In genomic region chr8:78436661-78437060, GRCm38 (mm10) we compare ENCODE assay signal across 12 mouse cellular contexts. TPM values are rescaled to one million over a fixed set of nuclear protein-coding genes. Genes with fewer than 3 reads are reported as not detected.
DNase-seq lines count a peak whose midpoint lies in the region; ATAC-seq and TF ChIP-seq lines count a peak whose summit lies in the region.
"Had no signal": no experiment of that assay in that cellular context is flagged by ENCODE, and none has a peak within 500 bp of the region (broad histone marks: within the 10 kb centered on the region; RNA-seq: fewer than 3 reads in every experiment).

No protein-coding gene starts in this region.

- H3K4me2 ChIP-seq in kidney, embryonic 16.5 days (replicated peaks; ENCODE audit: low read depth, low read length), result peak overlapping the region; percentile 55
- peak overlapping the region; percentile 72 for H3K4me2 ChIP-seq in embryonic facial prominence, embryonic 14.5 days (ENCODE audit: low read depth, low read length)
- peak overlapping the region; percentile 75 for H3K4me2 ChIP-seq in intestine, embryonic 16.5 days (ENCODE audit: low read depth, low read length)
- H3K4me2 ChIP-seq in neural tube, embryonic 13.5 days, result peak overlapping the region; percentile 73

- TF ChIP-seq CTCF in left cerebral cortex, adult 2 months (IDR thresholded peaks at IDR 0.05), result no peak

- no peaks in the 10 kb centered on the region for H3K36me3 ChIP-seq in kidney, embryonic 16.5 days (ENCODE audit: insufficient read depth, low read length)
- no peaks in the 10 kb centered on the region for H3K36me3 ChIP-seq in embryonic facial prominence, embryonic 14.5 days (ENCODE audit: control insufficient read depth, insufficient read depth, low read length)
- H3K36me3 ChIP-seq in intestine, embryonic 16.5 days (ENCODE audit: control insufficient read depth, insufficient read depth, low read length), result no peaks in the 10 kb centered on the region
- no peaks in the 10 kb centered on the region for H3K36me3 ChIP-seq in neural tube, embryonic 13.5 days

- intact Hi-C loops in left cerebral cortex, adult 2 months (cut with DNase I), result loop anchor here (2.0 kb wide), 1 partner anchor 14 kb away; no protein-coding TSS in a partner anchor

- WGBS in kidney, embryonic 16.5 days, result under 1% methylated on average over 19 of the region's 25 CpGs
- WGBS in embryonic facial prominence, embryonic 14.5 days, result 0% methylated on average over 16 of the region's 25 CpGs
- WGBS in intestine, embryonic 16.5 days, result under 1% methylated on average over 20 of the region's 25 CpGs
- WGBS in neural tube, embryonic 13.5 days, result under 1% methylated on average over 18 of the region's 25 CpGs

- H3K4me3 ChIP-seq in kidney, embryonic 16.5 days (ENCODE audit: low read length), result peak overlapping the region; percentile 40
- H3K4me3 ChIP-seq in embryonic facial prominence, embryonic 14.5 days (ENCODE audit: low read depth, low read length), result peak overlapping the region; percentile 44
- peak overlapping the region; percentile 39 for H3K4me3 ChIP-seq in intestine, embryonic 16.5 days (ENCODE audit: low read length)
- peak overlapping the region; percentile 46 for H3K4me3 ChIP-seq in neural tube, embryonic 13.5 days
- no peak overlapping the region for H3K4me3 ChIP-seq in left cerebral cortex, adult 2 months

- 0 out of 2 replicates have a peak, but pooled peaks have one; percentile 17 for ATAC-seq in kidney, embryonic 16.5 days (ENCODE audit: low FRiP score, low TSS enrichment)
- 0 out of 2 replicates have a peak, but pooled peaks have one; percentile 2 for ATAC-seq in embryonic facial prominence, embryonic 14.5 days (ENCODE audit: low read depth)
- no peak for ATAC-seq in intestine, embryonic 16.5 days
- peak; percentile 55 for ATAC-seq in neural tube, embryonic 13.5 days (ENCODE audit: low read depth)

- no peak for DNase-seq in kidney, adult 11 months
- DNase-seq in embryonic facial prominence, embryonic 14.5 days (ENCODE audit: low spot score), result no peak
- DNase-seq in cerebellum, adult 11 months, result no peak
- no peak for DNase-seq in left cerebral cortex, adult 2 months (ENCODE audit: extremely low spot score in 1 of 2, low spot score in 2 of 2)
- DNase-seq in testis, postnatal 14 days (ENCODE audit: low spot score), result no peak
- DNase-seq: thymus, postnatal 25 days had no signal

- H3K27ac ChIP-seq in kidney, embryonic 16.5 days (ENCODE audit: low read length), result no peak overlapping the region
- no peak overlapping the region for H3K27ac ChIP-seq in embryonic facial prominence, embryonic 14.5 days (replicated peaks; ENCODE audit: low read depth, low read length)
- H3K27ac ChIP-seq in intestine, embryonic 16.5 days (ENCODE audit: low read length), result no peak overlapping the region
- H3K27ac ChIP-seq in neural tube, embryonic 13.5 days (replicated peaks), result peak overlapping the region; percentile 57
- H3K27ac ChIP-seq in left cerebral cortex, adult 2 months, result no peak overlapping the region

- peaks cover 89% of the 10 kb centered on the region for H3K27me3 ChIP-seq in kidney, embryonic 16.5 days (ENCODE audit: insufficient read depth, low read length)
- H3K27me3 ChIP-seq in embryonic facial prominence, embryonic 14.5 days (replicated peaks; ENCODE audit: control insufficient read depth, insufficient read depth, low read length), result peaks cover 95% of the 10 kb centered on the region
- H3K27me3 ChIP-seq in intestine, embryonic 16.5 days (replicated peaks; ENCODE audit: control insufficient read depth, insufficient read depth, low read length), result peaks cover 69% of the 10 kb centered on the region
- H3K27me3 ChIP-seq in neural tube, embryonic 13.5 days, result peaks cover 94% of the 10 kb centered on the region

- H3K9me3 ChIP-seq in kidney, embryonic 16.5 days (ENCODE audit: low read length), result no peaks in the 10 kb centered on the region
- no peaks in the 10 kb centered on the region for H3K9me3 ChIP-seq in embryonic facial prominence, embryonic 14.5 days (ENCODE audit: control insufficient read depth, low read length)
- no peaks in the 10 kb centered on the region for H3K9me3 ChIP-seq in intestine, embryonic 16.5 days (ENCODE audit: control insufficient read depth, low read length)
- H3K9me3 ChIP-seq in neural tube, embryonic 13.5 days, result no peaks in the 10 kb centered on the region

- no peak overlapping the region for H3K9ac ChIP-seq in kidney, embryonic 16.5 days (replicated peaks; ENCODE audit: low read length)
- H3K9ac ChIP-seq in embryonic facial prominence, embryonic 14.5 days (ENCODE audit: low read depth, low read length), result no peak overlapping the region
- H3K9ac ChIP-seq in intestine, embryonic 16.5 days (ENCODE audit: low read depth, low read length), result no peak overlapping the region
- H3K9ac ChIP-seq in neural tube, embryonic 13.5 days, result peak overlapping the region; percentile 63

- peaks cover 16% of the 10 kb centered on the region for H3K4me1 ChIP-seq in kidney, embryonic 16.5 days (ENCODE audit: insufficient read depth, low read length)
- H3K4me1 ChIP-seq in embryonic facial prominence, embryonic 14.5 days (ENCODE audit: control insufficient read depth, insufficient read depth, low read length), result peaks cover 3% of the 10 kb centered on the region; the same call in 1 of the 2 replicates
- H3K4me1 ChIP-seq in intestine, embryonic 16.5 days (ENCODE audit: control insufficient read depth, insufficient read depth, low read length), result peaks cover 18% of the 10 kb centered on the region; the same call in 1 of the 2 replicates
- H3K4me1 ChIP-seq in neural tube, embryonic 13.5 days (replicated peaks), result peaks cover 43% of the 10 kb centered on the region

RNA-seq across cellular contexts. Expression of gene Pou4f2, which starts 0.2 kb away (rescaled TPM):
- not detected in 2 replicates for polyA plus RNA-seq in kidney, embryonic 16.5 days (2015; fragmentation: Nextera tagmentation; extraction: Ambion mirVana)
- polyA plus RNA-seq in embryonic facial prominence, embryonic 14.5 days (2014; fragmentation: Nextera tagmentation; extraction: Ambion mirVana), result 0.24 and 0.25 TPM in 2 replicates
- polyA plus RNA-seq in intestine, embryonic 16.5 days (2015; fragmentation: Nextera tagmentation; extraction: Ambion mirVana), result not detected in 2 replicates
- polyA plus RNA-seq in neural tube, embryonic 13.5 days (2015; fragmentation: Nextera tagmentation; extraction: Ambion mirVana), result 5.1 and 6.8 TPM in 2 replicates
- not detected for total RNA-seq in left cerebral cortex, adult 2 months (2021)
- total RNA-seq: gastrocnemius, adult 18-20 months; MEL had no signal
- polyA plus RNA-seq: liver, embryonic 16.5 days had no signal
